Mouse (Mus musculus) granulocyte monocyte progenitor cell, adult 5-6 weeks (primary cell): Measurements from ENCODE around the gene Sacs. TPM values are rescaled to one million over a fixed set of nuclear protein-coding genes. Genes with fewer than 3 reads are reported as not detected.
A peak's percentile ranks its signal among the peaks of the same experiment; 100 is the strongest.
"Not testable (repeated sequence)": the region's sequence is repeated elsewhere in the genome, so short reads cannot be mapped to it uniquely, and the experiment has no call there.

Source experiments
- ATAC-seq: replicated peaks from 2 replicates; pipeline ENCODE4 v1.8.0; 2016; ENCODE audit warnings: mild to moderate bottlenecking, moderate TSS enrichment, inconsistent platforms; ENCODE audit not compliant: poor library complexity, severe bottlenecking
- total RNA-seq, 2 experiments: library from RNA; stranded (forward) in 1 of 2; stranded (reverse) in 1 of 2; fragments of 200-712, 200-1000 nt in 1 of 2; fragments of >200 nt in 1 of 2; fragmentation: Nextera tagmentation in 1 of 2; gene quantifications; 2 replicates each; pipeline ENCODE4 v1.2.3; 2014 to 2017

The Sacs gene
- total RNA-seq (2014; fragmentation: Nextera tagmentation) (10.2 and 13.8 TPM in 2 replicates), total RNA-seq (2017) (16.8 and 17.7 TPM in 2 replicates)

- no peak for ATAC-seq
Measured at GRCm38 (mm10) chr14:61137994-61138726, at the start of gene Sacs. TSS of gene Sacs (plus strand) at chr14:61138457.

GRCm38 (mm10) chr14:61090955-61091354 lies 47.3 kb upstream of the Sacs start:
- no peak for ATAC-seq

- ATAC-seq: no peak
Measured at GRCm38 (mm10) chr14:61092073-61092472, 46.2 kb upstream of the Sacs start.

GRCm38 (mm10) chr14:61097974-61098625 lies 40.2 kb upstream of the Sacs start:
- ATAC-seq: no peak

GRCm38 (mm10) chr14:61100736-61101135 lies 37.5 kb upstream of the Sacs start:
- ATAC-seq: no peak

GRCm38 (mm10) chr14:61106404-61106803 lies 31.9 kb upstream of the Sacs start:
- no peak for ATAC-seq

- ATAC-seq: no peak
Measured at GRCm38 (mm10) chr14:61108625-61109024, 29.6 kb upstream of the Sacs start.

GRCm38 (mm10) chr14:61112404-61112803 lies 25.9 kb upstream of the Sacs start:
- peak; percentile 63 for ATAC-seq

GRCm38 (mm10) chr14:61124755-61125154 lies 13.5 kb upstream of the Sacs start:
- no peak for ATAC-seq

- ATAC-seq: no peak
Measured at GRCm38 (mm10) chr14:61125201-61125600, 13.1 kb upstream of the Sacs start.

- not testable (repeated sequence) for ATAC-seq
Measured at GRCm38 (mm10) chr14:61127365-61127764, 10.9 kb upstream of the Sacs start.

GRCm38 (mm10) chr14:61128961-61129507 lies 9.2 kb upstream of the Sacs start:
- ATAC-seq: no peak

GRCm38 (mm10) chr14:61132556-61132955 lies 5.7 kb upstream of the Sacs start:
- no peak for ATAC-seq

GRCm38 (mm10) chr14:61134381-61135030 lies 3.8 kb upstream of the Sacs start:
- ATAC-seq: no peak

GRCm38 (mm10) chr14:61137410-61137809 lies 847 bp upstream of the Sacs start:
- no peak for ATAC-seq

- ATAC-seq: no peak
Measured at GRCm38 (mm10) chr14:61138727-61139067, 440 bp downstream of the Sacs start.

- no peak for ATAC-seq
Measured at GRCm38 (mm10) chr14:61143358-61143757, 5.1 kb downstream of the Sacs start.

GRCm38 (mm10) chr14:61143869-61144268 lies 5.6 kb downstream of the Sacs start:
- ATAC-seq: peak; percentile 40; the same call in 1 of the 2 replicates

- not testable (repeated sequence) for ATAC-seq
Measured at GRCm38 (mm10) chr14:61150416-61150815, 12.2 kb downstream of the Sacs start.

GRCm38 (mm10) chr14:61154900-61155585 lies 16.8 kb downstream of the Sacs start:
- no peak for ATAC-seq
